Mouse (Mus musculus) right cerebral cortex, adult 18-20 months (tissue): ENCODE data around the gene Fam71d.

Experiments
- DNase-seq: peaks from one replicate; pipeline ENCODE4 v3.0.0; 2022; ENCODE audit warnings: mixed read lengths

Fam71d gene

DNA sequence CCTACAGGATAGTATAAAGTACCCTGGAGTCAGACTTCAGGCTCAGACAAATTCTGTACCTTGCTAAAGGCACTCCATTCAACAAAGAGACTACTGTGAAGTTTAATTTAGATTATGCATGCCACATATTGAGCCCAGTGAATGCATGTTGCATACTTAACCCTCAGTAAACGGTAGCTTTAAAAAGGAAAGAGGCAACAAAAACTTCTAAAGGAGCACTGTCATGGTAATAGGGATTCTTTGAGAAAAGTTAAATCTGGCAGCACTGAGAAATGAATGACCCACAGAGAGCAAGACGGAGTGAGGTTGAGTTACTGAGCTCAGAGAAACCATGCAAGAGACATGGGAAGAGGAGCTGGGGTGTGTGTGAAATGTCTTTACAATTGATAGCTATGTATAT, 86.6 kb downstream of the Fam71d start:
- DNase-seq: no peak

DNA sequence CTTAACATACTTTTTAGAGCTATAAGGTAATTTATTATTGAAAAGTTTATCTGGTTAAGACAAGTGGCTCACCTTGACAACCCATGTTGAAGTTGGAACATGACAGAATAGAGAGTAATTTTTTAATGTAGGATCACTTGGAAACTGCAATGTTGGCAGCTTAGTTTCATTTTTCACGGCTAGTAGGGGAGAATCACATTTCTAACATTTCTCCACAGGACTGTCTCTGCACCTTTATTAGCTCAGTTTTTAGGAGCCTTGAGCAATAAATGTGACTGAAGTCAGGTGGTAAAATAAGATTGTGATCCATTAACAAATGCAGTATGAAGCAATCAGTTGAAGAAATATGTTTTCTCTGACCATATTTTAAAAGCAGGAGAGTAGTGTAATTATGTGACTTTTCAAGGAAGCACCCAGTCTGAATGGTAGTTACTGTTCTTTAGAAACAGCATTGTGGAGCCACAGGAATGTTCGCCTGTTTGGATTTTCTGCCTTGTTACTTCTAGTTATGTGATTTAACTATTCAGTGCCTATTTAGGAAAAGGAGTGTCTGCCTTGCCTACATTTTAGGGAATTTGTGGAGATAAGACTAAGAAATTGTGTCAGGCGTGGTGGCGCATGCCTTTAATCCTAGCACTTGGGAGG, 87.2 kb downstream of the Fam71d start:
- no peak for DNase-seq
